Mouse (Mus musculus) adrenal gland, postnatal 4 days (tissue): ENCODE data around the gene Ctnnd2. TPM values are rescaled to one million over a fixed set of nuclear protein-coding genes. Genes with fewer than 3 reads are reported as not detected.

Experiments used
- DNase-seq, 2 experiments: peaks; one replicate each; pipeline ENCODE4 v3.0.0; 2021 to 2022; ENCODE audit warnings: low spot score in 2 of 2, mixed read lengths in 2 of 2
- total RNA-seq, 2 experiments: library from RNA; stranded (reverse); gene quantifications; 2 replicates each; pipeline ENCODE4 v1.2.3; 2021

Gene Ctnnd2
- total RNA-seq, 2 experiments from 2014 or later = 10.2 to 10.4 TPM

DNA sequence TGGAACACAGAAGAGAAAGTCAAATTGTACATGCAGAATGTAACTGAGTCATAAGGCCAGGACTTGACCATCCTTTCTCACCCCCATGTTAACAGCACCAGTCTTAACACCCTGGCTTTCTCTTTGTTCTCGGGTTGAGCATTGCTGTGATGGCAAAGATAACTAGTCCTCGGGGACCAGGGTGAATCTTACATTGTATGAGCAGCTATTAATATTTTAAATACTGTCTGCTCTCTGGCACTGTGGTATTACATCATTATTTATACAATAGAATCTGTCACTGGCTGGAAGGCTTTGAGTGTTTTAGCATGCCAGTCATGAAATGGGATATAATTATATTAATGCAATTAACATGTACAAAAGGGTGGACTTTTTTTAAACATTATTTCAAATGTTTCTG is 461.5 kb downstream of the Ctnnd2 start:
- DNase-seq = no peak

DNA sequence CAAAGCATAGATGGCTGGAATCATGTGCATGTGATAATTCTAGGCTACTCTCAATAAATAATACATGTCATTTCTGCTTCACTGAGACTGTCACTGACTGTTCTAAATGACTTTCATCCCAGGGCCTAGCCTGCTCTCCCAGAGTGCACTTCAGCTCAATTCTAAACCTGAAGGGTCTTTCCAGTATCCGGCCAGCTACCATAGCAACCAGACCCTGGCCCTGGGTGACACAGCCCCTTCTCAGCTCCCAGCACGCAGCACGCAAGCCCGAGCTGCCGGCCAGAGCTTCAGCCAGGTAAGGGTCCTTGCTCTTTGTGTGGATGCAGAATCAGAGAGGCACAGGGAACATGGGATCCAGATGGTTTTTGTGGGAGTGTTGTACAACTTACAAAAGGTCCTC is 462.1 kb downstream of the Ctnnd2 start:
- DNase-seq = no peak

DNA sequence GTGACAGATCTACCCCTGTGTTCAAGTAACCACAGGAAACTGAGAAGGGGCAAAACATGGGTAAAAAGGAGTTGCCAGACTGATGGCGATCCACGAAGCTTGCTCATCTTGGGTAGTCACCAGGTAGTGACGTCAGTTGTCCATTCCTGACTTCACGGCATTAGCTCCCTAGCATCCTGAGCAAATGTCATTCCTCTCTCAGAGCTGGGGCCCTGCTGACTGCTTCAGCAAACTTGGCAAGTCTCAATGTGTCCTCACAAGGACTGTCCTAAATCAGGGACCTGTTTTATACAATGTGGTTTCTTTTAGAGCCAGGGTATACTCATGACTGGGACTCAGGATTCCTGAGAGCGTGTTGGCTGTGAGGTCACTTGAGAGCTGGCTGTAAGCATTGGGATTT is 468.3 kb downstream of the Ctnnd2 start:
- no peak for DNase-seq

- DNase-seq = no peak
These were observed 473.3 kb downstream of the Ctnnd2 start for GRCm38 (mm10) chr15:30645688-30646087.

DNA sequence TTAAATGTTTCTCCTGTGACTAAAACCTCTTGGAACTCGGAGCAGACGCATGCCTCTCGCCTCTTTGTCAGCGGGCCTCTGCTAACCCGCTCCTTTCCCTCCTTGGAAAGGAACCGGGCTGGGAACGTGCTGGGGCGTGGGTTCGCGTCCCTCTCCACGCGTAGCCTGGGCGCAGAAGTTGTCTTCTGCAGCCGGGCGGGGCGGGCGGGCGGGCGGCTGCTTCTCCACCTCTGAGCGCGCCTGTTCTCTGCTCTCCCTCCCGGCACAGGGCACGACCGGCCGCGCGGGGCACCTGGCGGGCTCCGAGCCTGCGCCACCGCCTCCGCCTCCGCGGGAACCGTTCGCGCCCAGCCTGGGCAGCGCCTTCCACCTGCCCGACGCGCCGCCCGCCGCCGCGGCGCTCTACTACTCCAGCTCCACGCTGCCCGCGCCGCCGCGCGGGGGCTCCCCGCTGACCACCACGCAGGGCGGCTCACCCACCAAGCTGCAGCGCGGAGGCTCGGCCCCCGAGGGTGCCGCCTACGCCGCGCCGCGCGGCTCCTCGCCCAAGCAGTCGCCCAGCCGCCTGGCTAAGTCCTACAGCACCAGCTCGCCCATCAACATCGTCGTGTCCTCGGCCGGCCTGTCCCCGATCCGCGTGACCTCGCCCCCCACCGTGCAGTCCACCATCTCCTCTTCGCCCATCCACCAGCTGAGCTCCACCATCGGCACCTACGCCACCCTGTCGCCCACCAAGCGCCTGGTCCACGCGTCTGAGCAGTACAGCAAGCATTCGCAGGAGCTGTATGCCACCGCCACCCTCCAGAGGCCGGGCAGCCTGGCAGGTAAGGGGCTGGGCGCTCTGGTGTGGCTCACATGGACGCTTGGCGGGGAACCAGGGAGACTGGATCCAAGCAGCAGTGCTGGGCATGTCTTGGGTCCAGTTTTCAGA is 474.4 kb downstream of the Ctnnd2 start:
- no peak for DNase-seq

GRCm38 (mm10) chr15:30647679-30648311 is 475.4 kb downstream of the Ctnnd2 start:
- DNase-seq = no peak

DNA sequence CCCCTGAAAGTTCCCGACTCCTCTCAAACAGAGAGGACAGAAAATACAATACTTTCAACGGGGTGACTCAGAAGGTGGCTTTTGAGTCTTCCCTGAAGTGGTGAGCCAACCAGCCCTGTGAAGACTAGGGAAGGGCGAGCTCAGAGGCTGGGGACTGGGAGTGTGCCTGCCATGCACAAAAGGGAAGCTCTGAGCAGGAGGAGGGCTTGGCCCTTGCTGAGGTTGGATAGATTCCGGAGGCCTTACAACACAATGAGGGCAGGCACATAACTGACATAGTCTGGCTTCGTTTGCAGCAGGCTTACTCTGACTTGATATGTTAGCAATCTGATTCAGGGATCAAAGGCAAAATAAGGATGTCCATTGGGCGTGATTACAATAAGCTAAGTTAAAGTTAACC is 477.6 kb downstream of the Ctnnd2 start:
- no peak for DNase-seq

GRCm38 (mm10) chr15:30655433-30655832 is 483.0 kb downstream of the Ctnnd2 start:
- no peak for DNase-seq

- DNase-seq = no peak
These were observed 485.2 kb downstream of the Ctnnd2 start for GRCm38 (mm10) chr15:30657588-30657987.

DNA sequence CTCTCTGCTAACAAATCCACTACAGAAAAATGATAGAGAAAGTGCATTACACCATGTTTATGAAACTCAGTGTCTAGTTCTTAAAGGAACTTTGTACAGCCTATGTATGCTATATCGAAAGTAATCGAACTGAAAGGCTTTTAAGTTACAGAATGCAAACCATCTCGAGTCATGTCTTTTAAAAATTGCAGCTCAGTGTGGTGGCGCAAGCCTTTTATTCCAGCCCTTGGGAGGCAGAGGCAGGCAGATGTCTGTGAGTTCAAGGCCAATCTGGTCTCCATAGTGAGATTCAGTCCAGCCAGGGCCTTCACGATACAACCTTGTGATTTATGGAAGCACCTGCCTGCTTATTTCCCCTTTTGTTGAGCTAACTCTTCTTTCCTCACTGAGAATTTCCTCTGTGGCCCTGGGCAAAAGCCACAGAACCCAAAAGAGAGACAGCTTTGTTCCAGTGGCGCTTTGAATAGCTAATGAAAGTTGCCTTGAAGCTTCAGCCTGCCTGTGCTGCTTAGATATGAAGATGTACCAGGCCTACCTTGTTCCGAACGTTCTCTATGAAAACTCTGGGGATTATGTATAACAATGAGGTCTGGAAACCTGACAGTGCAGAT is 488.3 kb downstream of the Ctnnd2 start:
- DNase-seq = no peak

DNA sequence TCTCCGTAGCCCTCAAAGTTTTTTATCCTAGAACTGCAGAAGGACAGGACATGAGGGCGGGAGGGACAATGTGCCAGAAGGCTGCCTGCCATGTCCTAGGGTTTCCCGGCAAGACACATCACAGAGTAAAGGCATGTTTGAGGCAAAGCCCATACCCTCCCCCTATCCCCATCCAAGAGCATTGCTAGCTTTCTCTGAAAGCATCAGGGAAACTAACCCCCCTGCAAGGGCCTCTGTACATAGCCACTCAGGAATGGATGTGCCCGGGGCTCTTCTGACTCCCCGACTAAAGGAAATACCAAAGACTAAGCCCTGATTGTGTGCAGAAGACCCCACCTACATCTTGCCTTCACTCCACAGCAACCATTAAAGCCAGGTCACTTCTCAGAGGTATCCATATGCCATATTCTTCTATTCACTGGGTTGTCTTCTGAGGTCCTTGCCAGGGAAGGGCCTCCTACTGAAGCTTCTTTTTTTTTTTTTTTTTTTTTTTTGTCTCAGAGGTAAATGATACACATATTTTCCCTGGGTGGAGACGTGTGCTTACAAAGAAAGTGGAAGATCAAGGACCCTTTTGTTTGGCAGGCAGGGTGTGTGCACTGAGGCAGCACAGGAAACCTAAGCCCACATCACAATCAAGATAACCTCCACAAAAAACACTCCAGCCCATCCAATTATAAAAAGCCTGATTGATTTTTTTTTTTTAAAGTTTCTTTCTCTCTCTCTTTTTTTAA is 489.5 kb downstream of the Ctnnd2 start:
- DNase-seq = no peak

GRCm38 (mm10) chr15:30667819-30668587 is 495.6 kb downstream of the Ctnnd2 start:
- DNase-seq = no peak

- no peak for DNase-seq
These were observed 509.5 kb downstream of the Ctnnd2 start for GRCm38 (mm10) chr15:30681939-30682338.

DNA sequence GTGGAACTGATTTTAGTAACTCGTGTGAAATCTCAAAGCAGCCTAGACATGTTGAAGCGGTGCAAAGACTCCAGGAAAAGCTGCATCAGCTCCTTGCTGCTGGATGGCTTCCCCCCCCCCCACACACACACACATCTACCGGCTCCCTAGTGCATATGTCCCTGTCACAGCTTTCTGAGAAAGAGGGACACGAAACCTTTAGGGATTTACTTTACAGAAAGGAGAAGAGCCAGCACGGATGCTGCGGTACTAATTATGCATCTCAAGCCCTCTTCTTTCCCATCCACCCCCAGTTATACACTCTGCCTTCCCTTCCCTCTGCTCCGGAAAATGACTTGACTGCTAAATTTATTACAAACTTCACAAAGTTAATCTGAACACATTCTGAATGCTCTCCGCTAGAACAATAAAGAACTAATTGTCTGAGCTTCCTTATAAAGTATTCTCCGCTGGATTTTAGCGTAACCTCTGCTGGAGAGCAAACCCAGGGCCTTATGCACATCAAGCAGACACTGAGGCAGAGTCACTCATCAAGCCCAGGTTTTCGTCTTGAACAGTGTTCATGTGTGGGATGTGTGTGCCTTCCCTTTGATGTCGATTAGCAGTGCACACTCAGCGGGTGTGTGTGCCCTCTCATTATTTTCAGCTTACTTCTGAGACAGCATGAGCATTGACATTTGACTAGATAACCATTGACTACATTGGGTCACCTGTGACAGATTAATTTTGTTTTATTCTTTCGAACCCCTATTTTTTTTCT is 510.1 kb downstream of the Ctnnd2 start:
- DNase-seq = no peak

GRCm38 (mm10) chr15:30686206-30687101 is 514.1 kb downstream of the Ctnnd2 start:
- DNase-seq = no peak

- DNase-seq = no peak
These were observed 521.4 kb downstream of the Ctnnd2 start for GRCm38 (mm10) chr15:30693754-30694205.

- DNase-seq = no peak
These were observed 521.9 kb downstream of the Ctnnd2 start for GRCm38 (mm10) chr15:30694286-30694685.

GRCm38 (mm10) chr15:30695859-30696258 is 523.5 kb downstream of the Ctnnd2 start:
- DNase-seq = no peak

DNA sequence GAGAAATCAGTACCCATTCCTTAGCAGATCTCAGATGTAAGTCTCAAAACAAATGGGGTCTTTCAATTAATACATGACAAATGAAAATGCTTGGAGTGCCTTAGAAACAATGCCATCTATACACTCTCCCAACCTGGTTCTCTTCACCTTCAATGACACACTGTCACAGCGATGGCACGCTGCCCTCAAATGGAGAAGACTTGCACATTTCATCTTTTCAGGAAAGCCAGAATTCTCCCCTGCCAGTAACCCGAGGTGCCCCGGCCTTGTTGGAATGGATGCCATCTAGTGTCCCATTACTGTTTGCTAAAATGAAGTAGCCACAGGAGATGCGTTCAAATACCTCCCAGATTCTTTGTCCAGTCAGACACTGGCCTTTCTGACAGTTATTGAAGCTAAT is 525.0 kb downstream of the Ctnnd2 start:
- no peak for DNase-seq
